Mouse (Mus musculus): ENCODE measurements around the gene Zbtb8os.
A peak's percentile ranks its signal among the peaks of the same experiment; 100 is the strongest.
"Not testable (repeated sequence)": the region's sequence is repeated elsewhere in the genome, so short reads cannot be mapped to it uniquely, and the experiment has no call there.

Zbtb8os gene

GRCm38 (mm10) chr4:129334677-129335215 lies 749 bp upstream of the Zbtb8os start:
- no peak for DNase-seq

DNA sequence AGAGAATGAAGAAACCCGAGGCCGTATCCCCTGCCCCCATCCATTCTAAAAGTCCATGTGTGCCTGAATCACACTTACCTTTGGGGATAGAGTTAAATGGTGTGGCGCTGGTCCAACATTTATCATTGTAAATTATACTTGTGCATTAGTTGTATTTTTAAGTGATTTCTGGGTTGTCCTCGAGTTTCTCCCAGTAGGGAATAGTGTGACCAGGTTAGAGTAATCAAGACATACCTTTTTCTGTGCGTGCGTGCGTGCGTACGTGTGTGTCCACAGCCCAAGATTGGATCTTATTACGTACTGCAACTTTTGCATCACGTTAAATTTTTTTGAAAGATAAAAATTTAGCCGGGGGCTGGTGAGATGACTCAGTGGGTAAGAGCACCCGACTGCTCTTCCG lies 796 bp downstream of the Zbtb8os start:
- no peak for DNase-seq

DNA sequence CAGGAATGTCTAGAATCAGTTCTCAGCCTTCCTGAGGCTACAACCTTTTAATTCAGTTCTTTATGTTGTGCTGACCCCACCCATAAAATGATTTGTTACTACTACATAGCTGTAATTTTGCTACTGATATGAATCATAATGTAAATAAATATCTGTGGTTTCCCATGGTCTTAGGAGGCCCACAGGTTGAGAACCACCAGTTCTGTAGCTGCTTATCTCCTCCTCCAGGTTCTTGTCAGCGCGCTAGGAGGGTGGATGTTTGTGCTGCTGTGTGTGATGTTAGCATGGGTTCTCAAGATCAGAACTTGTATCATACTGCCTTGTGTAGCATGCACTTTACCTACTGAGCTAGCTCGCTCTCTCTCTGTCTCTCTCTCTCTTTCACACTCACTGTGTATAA lies 4.2 kb downstream of the Zbtb8os start:
- DNase-seq: no peak

GRCm38 (mm10) chr4:129341888-129342287 lies 6.4 kb downstream of the Zbtb8os start:
- no peak for DNase-seq

- DNase-seq: no peak
These were observed 7.2 kb downstream of the Zbtb8os start for GRCm38 (mm10) chr4:129342705-129343104.

DNA sequence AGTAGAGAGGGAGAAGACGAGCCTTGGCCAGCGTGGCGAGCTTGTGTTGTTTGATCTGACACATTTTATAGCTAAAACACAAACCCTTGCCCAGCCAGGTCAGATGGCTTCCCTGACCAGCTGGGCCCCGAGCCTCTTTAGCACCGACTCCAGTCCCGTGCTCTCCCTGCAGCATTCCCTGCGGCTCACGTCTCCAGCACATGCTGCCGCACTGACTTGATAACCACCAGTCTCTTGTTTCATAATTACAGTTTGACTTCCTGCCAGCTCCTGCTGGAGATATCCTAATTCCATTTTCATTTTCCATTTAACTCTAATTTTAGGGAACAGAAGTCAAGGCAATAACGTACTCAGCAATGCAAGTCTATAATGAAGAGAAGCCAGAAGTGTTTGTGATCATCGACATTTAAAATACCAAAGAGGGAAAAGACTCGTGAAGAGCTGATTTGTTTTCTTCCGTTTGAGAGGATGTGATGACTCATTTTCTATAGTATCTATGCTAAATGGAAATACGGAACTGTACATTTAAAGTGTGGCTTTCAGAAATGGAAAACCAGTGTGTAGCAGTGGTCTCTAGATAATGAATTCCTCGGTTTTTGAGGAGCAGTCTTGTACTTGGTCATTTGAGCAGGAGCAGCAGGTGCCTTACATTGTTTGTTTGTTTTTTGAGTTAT lies 11.1 kb downstream of the Zbtb8os start:
- DNase-seq: no peak

DNA sequence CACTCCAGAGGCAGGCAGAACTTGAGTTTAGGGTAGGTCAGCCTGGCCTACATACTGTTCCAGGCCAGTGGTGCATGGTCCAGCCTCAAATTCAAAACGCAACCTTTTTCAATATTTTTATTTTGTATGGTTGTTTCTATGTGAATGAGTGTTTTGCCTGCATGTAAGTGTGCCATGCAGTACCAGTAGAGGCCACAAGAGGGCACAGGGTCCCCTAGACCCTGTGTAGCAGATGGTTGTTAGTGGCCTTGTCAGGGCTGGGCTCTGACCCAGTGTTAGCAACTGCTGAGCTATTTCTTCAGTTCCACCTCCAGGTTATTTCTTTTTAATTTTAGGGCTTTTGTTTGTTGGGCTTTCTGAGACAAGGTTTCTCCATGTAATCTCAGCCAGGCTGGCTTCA lies 15.1 kb downstream of the Zbtb8os start:
- DNase-seq: peak; percentile 89 to 90

GRCm38 (mm10) chr4:129351111-129351510 lies 15.6 kb downstream of the Zbtb8os start:
- DNase-seq: no peak

DNA sequence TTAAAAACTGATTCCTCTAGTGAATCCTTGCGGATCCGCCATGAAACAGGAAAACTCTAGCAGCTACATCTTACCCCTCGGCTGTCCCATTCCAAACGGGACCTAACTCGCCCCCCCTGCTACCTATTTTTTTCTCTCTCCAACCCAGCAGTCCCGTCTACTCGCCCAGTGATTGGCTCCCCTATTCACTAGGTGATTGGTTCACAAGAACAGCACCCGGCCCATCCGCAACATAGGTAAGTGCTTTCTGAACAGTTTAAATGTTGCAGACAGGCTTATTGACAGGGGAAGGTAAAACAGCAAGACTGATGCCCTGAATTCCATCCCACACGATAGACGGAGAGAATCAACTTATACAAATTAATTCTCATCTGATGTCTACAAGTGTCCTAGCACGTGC lies 17.7 kb downstream of the Zbtb8os start:
- no peak for DNase-seq

GRCm38 (mm10) chr4:129354236-129354635 lies 18.7 kb downstream of the Zbtb8os start:
- no peak for DNase-seq

DNA sequence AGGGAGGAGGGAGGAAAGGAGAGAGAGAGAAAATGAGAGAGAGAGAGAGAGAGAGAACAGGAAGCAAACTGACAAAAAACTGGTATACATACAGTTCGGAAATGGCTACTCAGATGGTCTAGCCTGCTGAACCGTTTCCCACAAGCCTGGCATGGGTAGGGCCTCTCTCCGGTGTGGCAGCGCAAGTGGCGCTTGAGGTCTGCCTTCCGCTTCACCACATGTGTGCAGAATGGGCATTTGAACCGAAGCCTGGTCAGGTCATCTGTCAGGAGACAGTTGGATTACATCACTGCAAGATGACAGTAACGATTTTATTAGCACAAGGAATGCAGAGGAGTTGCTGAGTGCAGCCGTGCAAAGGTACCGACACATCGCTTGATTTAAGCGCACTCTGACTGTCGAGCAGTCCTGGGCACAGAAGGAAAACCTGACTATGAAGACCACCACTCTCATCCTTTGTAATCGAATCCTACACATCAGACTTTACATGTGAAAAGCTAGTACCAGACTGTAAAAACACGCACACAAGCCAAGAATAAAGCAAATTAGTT lies 22.2 kb downstream of the Zbtb8os start:
- DNase-seq: no peak

DNA sequence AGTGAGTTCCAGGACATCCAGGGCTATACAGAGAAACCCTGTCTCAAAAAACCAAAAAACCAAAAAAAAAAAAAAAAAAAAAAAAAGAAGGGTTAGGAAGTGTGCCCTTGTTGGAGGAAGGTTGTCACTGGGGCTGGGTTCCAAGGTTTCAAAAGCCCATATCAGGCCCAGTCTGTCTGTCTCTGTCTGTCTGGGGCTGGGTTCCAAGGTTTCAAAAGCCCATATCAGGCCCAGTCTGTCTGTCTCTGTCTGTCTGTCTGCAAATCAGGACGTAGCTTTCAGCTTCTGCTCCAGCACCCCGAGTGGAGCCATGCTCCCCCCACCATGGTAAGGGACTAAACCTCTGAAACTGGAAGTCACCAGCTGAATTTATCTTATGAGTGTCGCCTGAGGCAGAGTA lies 26.7 kb downstream of the Zbtb8os start:
- DNase-seq: not testable (repeated sequence)

- DNase-seq: no peak
These were observed 27.3 kb downstream of the Zbtb8os start for GRCm38 (mm10) chr4:129362771-129363170.

DNA sequence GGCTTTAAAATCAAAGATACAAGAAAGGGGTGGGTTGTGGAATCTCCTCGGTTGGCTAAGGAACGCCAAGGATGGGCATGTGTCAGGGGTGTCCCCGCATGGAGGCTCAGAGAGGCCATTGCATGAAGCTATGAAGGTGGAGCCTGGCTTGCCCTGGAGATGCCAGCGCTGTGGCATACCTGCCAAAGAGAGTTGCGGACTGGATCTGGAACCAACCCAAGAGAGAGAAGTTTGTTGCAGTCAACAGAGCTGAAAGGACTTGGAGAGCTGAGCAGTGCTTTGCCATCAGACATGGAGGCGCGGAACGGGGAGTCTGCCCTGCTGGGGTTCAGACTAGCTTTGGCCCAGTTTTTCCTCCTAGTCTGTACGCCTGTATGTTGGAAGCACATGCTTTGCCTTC lies 28.0 kb downstream of the Zbtb8os start:
- no peak for DNase-seq

GRCm38 (mm10) chr4:129364379-129364778 lies 28.9 kb downstream of the Zbtb8os start:
- DNase-seq: no peak

GRCm38 (mm10) chr4:129365224-129365623 lies 29.7 kb downstream of the Zbtb8os start:
- no peak for DNase-seq

DNA sequence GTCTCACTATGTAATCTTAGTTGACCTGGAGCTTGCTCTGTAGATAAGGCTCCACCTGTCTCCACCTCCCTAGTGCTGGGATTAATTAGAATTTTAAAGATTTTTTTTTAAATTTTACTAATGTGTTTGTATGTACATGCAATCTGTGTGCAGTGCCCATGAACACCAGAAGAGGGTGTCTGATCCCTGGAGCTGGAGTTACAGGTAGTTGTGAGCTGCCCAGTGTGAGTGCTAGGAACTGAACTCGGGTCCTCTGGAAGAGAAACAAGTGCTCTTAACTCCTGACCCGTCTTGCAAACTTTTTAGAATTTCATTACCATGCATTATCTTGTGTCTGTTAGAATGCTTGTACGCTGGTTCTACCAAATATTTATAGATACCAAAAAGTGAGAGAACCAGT lies 35.9 kb downstream of the Zbtb8os start:
- no peak for DNase-seq

GRCm38 (mm10) chr4:129373202-129373976 lies 37.9 kb downstream of the Zbtb8os start:
- no peak for DNase-seq

- DNase-seq: no peak
These were observed 38.8 kb downstream of the Zbtb8os start for GRCm38 (mm10) chr4:129374219-129374755.

DNA sequence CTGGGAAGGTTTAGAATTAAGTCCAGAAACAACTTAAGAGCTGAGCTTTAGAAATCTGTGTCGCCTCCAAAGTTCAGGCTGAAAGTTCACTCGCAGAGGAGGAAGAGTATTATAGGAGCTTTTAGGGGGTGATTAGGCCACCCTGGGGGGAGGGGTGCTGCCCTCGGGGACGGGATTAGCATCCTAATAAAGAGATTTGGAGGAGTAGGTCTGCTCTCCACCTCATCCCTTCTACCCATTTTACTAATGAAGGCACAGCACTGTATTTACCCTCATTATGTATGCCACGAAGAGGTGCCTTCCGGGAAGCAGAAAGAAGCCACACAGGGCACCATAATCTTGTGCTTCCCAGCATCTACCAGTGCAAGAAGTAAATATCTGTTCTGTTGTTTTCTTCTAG lies 39.5 kb downstream of the Zbtb8os start:
- no peak for DNase-seq

- no peak for DNase-seq
These were observed 40.3 kb downstream of the Zbtb8os start for GRCm38 (mm10) chr4:129375821-129376220.

- peak; percentile 61 to 77 for DNase-seq
These were observed 41.6 kb downstream of the Zbtb8os start for GRCm38 (mm10) chr4:129376961-129377545.

Measured in kidney, postnatal 4 days (tissue).